Mouse (Mus musculus) midbrain, embryonic 11.5 days (tissue): ENCODE measurements at regions not wholly inside any gene's neighbourhood (a gene's known extent, or its start where the extent isn't known, plus 50 kb on each side); places are given as distances from the start of the nearest gene placed in this dataset.

Experiments used
- ATAC-seq: fragments of 200-750 bp; cut with Nextera tagmentation; 2 replicates; pipeline ENCODE4 v1.8.0; 2017; ENCODE audit warnings: moderate TSS enrichment, moderate library complexity; ENCODE audit not compliant: low FRiP score
- DNase-seq: peaks from one replicate; pipeline ENCODE4 v3.0.0; 2015; ENCODE audit warnings: low spot score; ENCODE audit errors: missing footprints
- H3K27ac ChIP-seq: fragments of 300-500 bp; sonication (generic); 2 replicates; pipeline ENCODE4 v1.5.1; 2014; ENCODE audit warnings: low read depth, low read length
- H3K27me3 ChIP-seq: fragments of 300-500 bp; sonication (generic); 2 replicates; pipeline ENCODE4 v1.6.1; 2014; ENCODE audit warnings: mild to moderate bottlenecking, low read length, moderate library complexity, mixed read lengths; ENCODE audit not compliant: control insufficient read depth, insufficient read depth
- H3K36me3 ChIP-seq: fragments of 300-500 bp; sonication (generic); 2 replicates; pipeline ENCODE4 v1.6.1; 2014; ENCODE audit warnings: mild to moderate bottlenecking, low read length, moderate library complexity, mixed read lengths; ENCODE audit not compliant: control insufficient read depth, insufficient read depth
- H3K4me1 ChIP-seq: fragments of 300-500 bp; sonication (generic); 2 replicates; pipeline ENCODE4 v1.6.1; 2014; ENCODE audit warnings: low read length; ENCODE audit not compliant: control insufficient read depth, insufficient read depth
- H3K4me2 ChIP-seq: fragments of 300-500 bp; sonication (generic); 2 replicates; pipeline ENCODE4 v1.6.1; 2014; ENCODE audit warnings: mild to moderate bottlenecking, moderate library complexity
- H3K4me3 ChIP-seq: fragments of 300-500 bp; sonication (generic); 2 replicates; pipeline ENCODE4 v1.5.1; 2014; ENCODE audit warnings: low read depth, low read length
- H3K9ac ChIP-seq: fragments of 300-500 bp; sonication (generic); 2 replicates; pipeline ENCODE4 v1.6.1; 2014; ENCODE audit warnings: low read length
- H3K9me3 ChIP-seq: fragments of 300-500 bp; sonication (generic); 2 replicates; pipeline ENCODE4 v1.6.1; 2016; ENCODE audit warnings: low read length; ENCODE audit not compliant: control insufficient read depth
- WGBS: fragments of 180-500 bp; shearing (Covaris S2); extraction: QIAGEN DNeasy Blood & Tissue Kit; methylation state at CpG from one replicate; pipeline ENCODE4 v1.1.7; 2014; 5-methylcytosine and 5-hydroxymethylcytosine counted together

- no peak overlapping the region for H3K27ac ChIP-seq
- H3K36me3 ChIP-seq, result no peaks in the 10 kb centered on the region
- H3K27me3 ChIP-seq, result no peaks in the 10 kb centered on the region
- no peak overlapping the region for H3K4me3 ChIP-seq
- DNase-seq (no peak), ATAC-seq (no peak)
- no peak overlapping the region for H3K4me2 ChIP-seq
- H3K9me3 ChIP-seq, result no peaks in the 10 kb centered on the region
- 47% methylated on average over 3 of the region's 3 CpGs for WGBS
- no peaks in the 10 kb centered on the region for H3K4me1 ChIP-seq
- no peak overlapping the region for H3K9ac ChIP-seq
Measured at GRCm38 (mm10) chr19:20239396-20239795, 151.3 kb downstream of the Anxa1 start.

DNA sequence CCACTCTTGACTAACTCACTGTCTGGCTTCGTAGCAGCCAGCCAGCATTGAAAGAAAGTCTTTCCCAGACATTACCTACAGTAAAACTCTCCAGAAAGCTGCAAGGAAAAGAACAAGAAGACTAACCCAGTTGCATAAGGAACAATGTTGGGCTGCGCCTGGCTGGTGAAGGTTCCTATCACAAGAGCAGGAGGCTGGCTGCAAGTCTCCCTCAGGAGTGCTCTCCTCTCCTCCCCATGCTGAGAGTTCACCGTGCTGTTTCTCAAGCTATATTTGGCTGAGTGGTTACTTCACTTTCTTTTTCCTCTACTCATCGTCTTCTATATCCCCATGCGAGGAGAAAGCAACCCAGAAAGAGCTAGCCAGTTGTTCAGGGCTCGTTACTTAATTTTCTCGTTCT, 164.0 kb downstream of the Anxa1 start:
- DNase-seq (no peak), ATAC-seq (no peak)
- Histone ChIP-seq H3K36me3 (no peaks in the 10 kb centered on the region), H3K27me3 (no peaks in the 10 kb centered on the region), H3K9me3 (no peaks in the 10 kb centered on the region), H3K9ac (no peak overlapping the region), H3K27ac (no peak overlapping the region), H3K4me2 (no peak overlapping the region), H3K4me3 (no peak overlapping the region), H3K4me1 (no peaks in the 10 kb centered on the region)
- 85% methylated on average over 7 of the region's 7 CpGs for WGBS

- Histone ChIP-seq H3K4me3 (no peak overlapping the region), H3K9me3 (no peaks in the 10 kb centered on the region), H3K36me3 (no peaks in the 10 kb centered on the region), H3K4me1 (no peaks in the 10 kb centered on the region), H3K4me2 (no peak overlapping the region), H3K27me3 (no peaks in the 10 kb centered on the region), H3K9ac (no peak overlapping the region), H3K27ac (no peak overlapping the region)
- no peak for ATAC-seq
- DNase-seq, result no peak
Measured at GRCm38 (mm10) chr19:20217389-20217788, 173.4 kb downstream of the Anxa1 start.

DNA sequence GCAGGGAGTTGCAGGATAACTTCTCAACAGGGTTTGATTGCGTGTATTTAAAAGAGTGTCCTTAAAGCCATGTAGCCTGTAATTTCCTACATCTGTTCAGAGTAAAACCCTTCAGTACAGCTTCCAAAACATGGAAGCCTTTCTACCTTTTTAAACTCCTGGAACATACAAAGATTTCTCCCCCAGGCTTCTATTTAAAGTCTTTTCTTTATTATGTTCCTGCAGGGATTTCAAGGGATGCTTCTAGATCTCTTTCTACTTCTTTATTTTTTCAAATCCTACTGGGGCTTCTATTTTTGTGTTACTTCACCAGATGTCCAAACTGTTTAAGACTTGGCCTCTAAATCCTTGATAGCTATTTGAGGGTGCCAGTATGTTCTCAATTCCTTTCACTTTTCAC, 196.2 kb downstream of the Anxa1 start:
- Histone ChIP-seq H3K9ac (no peak overlapping the region), H3K9me3 (no peaks in the 10 kb centered on the region), H3K27me3 (no peaks in the 10 kb centered on the region), H3K4me3 (no peak overlapping the region), H3K27ac (no peak overlapping the region), H3K4me2 (no peak overlapping the region), H3K36me3 (no peaks in the 10 kb centered on the region), H3K4me1 (no peaks in the 10 kb centered on the region)
- DNase-seq, result no peak
- WGBS, result 84% methylated on average over 1 of the region's 1 CpGs
- no peak for ATAC-seq

- Histone ChIP-seq H3K27ac (no peak overlapping the region), H3K27me3 (no peaks in the 10 kb centered on the region), H3K4me2 (no peak overlapping the region), H3K4me1 (no peaks in the 10 kb centered on the region), H3K9me3 (no peaks in the 10 kb centered on the region), H3K4me3 (no peak overlapping the region), H3K36me3 (no peaks in the 10 kb centered on the region), H3K9ac (no peak overlapping the region)
- ATAC-seq (no peak), DNase-seq (no peak)
- 84% methylated on average over 4 of the region's 4 CpGs for WGBS
Measured at GRCm38 (mm10) chr19:20181854-20182253, 208.9 kb downstream of the Anxa1 start.

DNA sequence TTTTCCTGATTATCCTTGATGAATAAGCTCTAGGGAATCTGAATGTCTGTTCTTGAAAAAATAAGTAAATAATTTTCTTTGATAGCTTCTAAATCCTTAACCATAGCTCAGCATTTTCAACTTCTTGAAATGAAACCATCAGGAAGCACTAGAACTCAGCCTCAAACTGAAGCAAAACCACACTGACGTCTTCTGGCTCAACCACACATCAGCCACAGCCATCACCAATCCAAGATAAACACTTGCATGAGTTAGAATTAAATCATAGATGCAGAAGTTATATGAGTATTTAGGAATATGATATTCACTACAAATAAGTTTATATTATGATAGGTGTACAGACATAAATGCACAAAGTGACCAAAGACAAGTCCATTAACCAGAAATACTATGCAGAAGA, 229.2 kb downstream of the Anxa1 start:
- no peaks in the 10 kb centered on the region for H3K27me3 ChIP-seq
- no peaks in the 10 kb centered on the region for H3K4me1 ChIP-seq
- DNase-seq, result no peak
- 85% methylated on average over 1 of the region's 1 CpGs for WGBS
- H3K4me3 ChIP-seq, result no peak overlapping the region
- ATAC-seq, result no peak
- no peaks in the 10 kb centered on the region for H3K36me3 ChIP-seq
- H3K4me2 ChIP-seq, result no peak overlapping the region
- no peaks in the 10 kb centered on the region for H3K9me3 ChIP-seq
- H3K27ac ChIP-seq, result no peak overlapping the region
- no peak overlapping the region for H3K9ac ChIP-seq

- Histone ChIP-seq H3K4me3 (no peak overlapping the region), H3K4me1 (no peaks in the 10 kb centered on the region), H3K9ac (no peak overlapping the region), H3K27me3 (no peaks in the 10 kb centered on the region), H3K9me3 (no peaks in the 10 kb centered on the region), H3K4me2 (no peak overlapping the region), H3K27ac (no peak overlapping the region), H3K36me3 (no peaks in the 10 kb centered on the region)
- 77% methylated on average over 1 of the region's 1 CpGs for WGBS
- no peak for DNase-seq
- ATAC-seq, result no peak
Measured at GRCm38 (mm10) chr19:20156398-20156937, 234.3 kb downstream of the Anxa1 start.

GRCm38 (mm10) chr19:20139506-20139905, 251.2 kb downstream of the Anxa1 start:
- Histone ChIP-seq H3K9me3 (no peaks in the 10 kb centered on the region), H3K36me3 (no peaks in the 10 kb centered on the region), H3K9ac (no peak overlapping the region), H3K4me1 (no peaks in the 10 kb centered on the region), H3K4me3 (no peak overlapping the region), H3K27me3 (no peaks in the 10 kb centered on the region), H3K4me2 (no peak overlapping the region), H3K27ac (no peak overlapping the region)
- ATAC-seq, result no peak
- no peak for DNase-seq
- WGBS, result 93% methylated on average over 12 of the region's 12 CpGs

- WGBS, result 84% methylated on average over 2 of the region's 2 CpGs
- Histone ChIP-seq H3K4me3 (no peak overlapping the region), H3K4me1 (no peaks in the 10 kb centered on the region), H3K36me3 (no peaks in the 10 kb centered on the region), H3K27me3 (no peaks in the 10 kb centered on the region), H3K4me2 (no peak overlapping the region), H3K9ac (no peak overlapping the region), H3K9me3 (no peaks in the 10 kb centered on the region), H3K27ac (no peak overlapping the region)
- DNase-seq (no peak), ATAC-seq (no peak)
Measured at GRCm38 (mm10) chr19:20123546-20124195, 267.1 kb downstream of the Anxa1 start.
